In the genomic region with DNA sequence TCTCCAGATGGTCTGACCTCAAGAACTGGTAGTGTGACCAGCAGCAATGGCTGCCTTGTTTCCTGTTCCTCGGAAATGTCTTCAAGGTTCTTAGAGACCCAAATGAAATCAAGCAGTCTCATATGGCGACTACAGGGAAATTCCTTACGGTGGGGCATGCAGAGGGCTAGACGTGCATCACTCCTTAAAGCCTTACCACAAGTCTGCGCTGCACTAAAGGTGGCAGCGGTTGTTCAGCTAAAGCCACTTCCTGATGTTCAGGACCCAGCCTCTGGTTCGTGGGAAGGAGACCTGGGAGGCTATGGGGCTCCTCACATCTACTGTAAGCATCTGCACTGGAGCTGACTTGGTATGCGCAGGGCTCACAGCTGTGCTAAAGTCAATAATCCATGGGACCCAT, we compare ENCODE assay signal across 19 mouse cellular contexts.
"Had no signal": no experiment of that assay in that cellular context is flagged by ENCODE, and none has a peak within 500 bp of the region (broad histone marks: within the 10 kb centered on the region; RNA-seq: fewer than 3 reads in every experiment).

No protein-coding gene starts in this region.

- DNase-seq: kidney, postnatal 36 days; layer of hippocampus, adult 9-11 months; layer of hippocampus, postnatal 36 days; liver; liver, embryonic 13.5 days; liver, postnatal 0 days; lung, postnatal 14 days; retina, postnatal 1 day; right cerebral cortex, postnatal 4 days; spleen, adult 18-20 months; thymus, adult 18-20 months; thymus, postnatal 36 days had no signal

- H3K9me3 ChIP-seq: limb, embryonic 12.5 days; liver, embryonic 13.5 days; lung, embryonic 15.5 days; midbrain, embryonic 13.5 days; neural tube, embryonic 12.5 days had no signal

- H3K27me3 ChIP-seq: limb, embryonic 12.5 days; liver, embryonic 13.5 days; lung, embryonic 15.5 days; midbrain, embryonic 13.5 days; neural tube, embryonic 12.5 days had no signal

- H3K36me3 ChIP-seq: liver, embryonic 13.5 days; lung, embryonic 15.5 days had no signal

- H3K4me2 ChIP-seq: limb, embryonic 12.5 days; liver, embryonic 13.5 days; lung, embryonic 15.5 days; midbrain, embryonic 13.5 days; neural tube, embryonic 12.5 days had no signal

- H3K9ac ChIP-seq: limb, embryonic 12.5 days; liver, embryonic 13.5 days; liver, postnatal 0 days; lung, embryonic 15.5 days; midbrain, embryonic 13.5 days; neural tube, embryonic 12.5 days had no signal

- H3K27ac ChIP-seq: kidney, postnatal 0 days; limb, embryonic 12.5 days; liver, embryonic 13.5 days; lung, embryonic 15.5 days; macrophage; midbrain, embryonic 13.5 days; neural tube, embryonic 12.5 days had no signal

- H3K4me3 ChIP-seq: limb, embryonic 12.5 days; liver, embryonic 13.5 days; lung, embryonic 15.5 days; midbrain, embryonic 13.5 days; myocyte; neural tube, embryonic 12.5 days had no signal

- ATAC-seq: liver, postnatal 0 days; midbrain, embryonic 13.5 days had no signal

- H3K4me1 ChIP-seq: limb, embryonic 12.5 days; liver, embryonic 13.5 days; neural tube, embryonic 12.5 days had no signal
